Mouse (Mus musculus) layer of hippocampus, adult 9-10 months (tissue): ENCODE data around the gene Alk.

ENCODE experiments used
- DNase-seq: peaks from one replicate; pipeline ENCODE4 v3.0.0; 2022; ENCODE audit warnings: low spot score

The Alk gene

GRCm38 (mm10) chr17:71973704-71974103 lies 630.7 kb downstream of the Alk start:
- no peak for DNase-seq

- no peak for DNase-seq
Observed at GRCm38 (mm10) chr17:71967356-71967755, 637.1 kb downstream of the Alk start.

GRCm38 (mm10) chr17:71965733-71966606 lies 638.5 kb downstream of the Alk start:
- DNase-seq: no peak

GRCm38 (mm10) chr17:71964610-71965009 lies 639.8 kb downstream of the Alk start:
- no peak for DNase-seq

GRCm38 (mm10) chr17:71962746-71963145 lies 641.7 kb downstream of the Alk start:
- DNase-seq: no peak

GRCm38 (mm10) chr17:71955011-71955410 lies 649.4 kb downstream of the Alk start:
- DNase-seq: no peak

- no peak for DNase-seq
Observed at GRCm38 (mm10) chr17:71954217-71954844, 650.1 kb downstream of the Alk start.

- DNase-seq: no peak
Observed at GRCm38 (mm10) chr17:71950968-71951367, 653.5 kb downstream of the Alk start.

- no peak for DNase-seq
Observed at GRCm38 (mm10) chr17:71948687-71949086, 655.7 kb downstream of the Alk start.

GRCm38 (mm10) chr17:71947452-71947851 lies 657.0 kb downstream of the Alk start:
- no peak for DNase-seq

- DNase-seq: no peak
Observed at GRCm38 (mm10) chr17:71944020-71944419, 660.4 kb downstream of the Alk start.

GRCm38 (mm10) chr17:71942052-71942451 lies 662.4 kb downstream of the Alk start:
- no peak for DNase-seq

GRCm38 (mm10) chr17:71941436-71941835 lies 663.0 kb downstream of the Alk start:
- no peak for DNase-seq

GRCm38 (mm10) chr17:71936681-71937080 lies 667.7 kb downstream of the Alk start:
- DNase-seq: no peak

GRCm38 (mm10) chr17:71935837-71936236 lies 668.6 kb downstream of the Alk start:
- no peak for DNase-seq

- no peak for DNase-seq
Observed at GRCm38 (mm10) chr17:71935336-71935735, 669.1 kb downstream of the Alk start.

GRCm38 (mm10) chr17:71914941-71915340 lies 689.5 kb downstream of the Alk start:
- DNase-seq: no peak

- no peak for DNase-seq
Observed at GRCm38 (mm10) chr17:71914541-71914940, 689.9 kb downstream of the Alk start.

GRCm38 (mm10) chr17:71913188-71913587 lies 691.2 kb downstream of the Alk start:
- DNase-seq: no peak

GRCm38 (mm10) chr17:71909107-71909506 lies 695.3 kb downstream of the Alk start:
- DNase-seq: no peak

- no peak for DNase-seq
Observed at GRCm38 (mm10) chr17:71881369-71881768, 723.1 kb downstream of the Alk start.

GRCm38 (mm10) chr17:71875492-71875891 lies 728.9 kb downstream of the Alk start:
- no peak for DNase-seq

GRCm38 (mm10) chr17:71874795-71875194 lies 729.6 kb downstream of the Alk start:
- DNase-seq: no peak
